Mouse (Mus musculus): ENCODE measurements around the gene Sar1a. TPM values are rescaled to one million over a fixed set of nuclear protein-coding genes. Genes with fewer than 3 reads are reported as not detected.

Gene Sar1a
- polyA plus RNA-seq, 1 experiment from 2014 or later: 166 TPM

- 85% methylated on average over 7 of the region's 7 CpGs for WGBS
- no peak overlapping the region for H3K4me2 ChIP-seq
- no peak overlapping the region for H3K4me3 ChIP-seq (ENCODE audit: low read depth, low read length)
- no peak overlapping the region for H3K9ac ChIP-seq (ENCODE audit: low read depth, low read length)
- H3K27ac ChIP-seq (ENCODE audit: low read depth, low read length): no peak overlapping the region
- DNase-seq (ENCODE audit: low spot score) (no peak), ATAC-seq (replicated peaks; ENCODE audit: low FRiP score) (no peak)
- no peaks in the 10 kb centered on the region for H3K9me3 ChIP-seq (ENCODE audit: control insufficient read depth, low read length)
- 0 out of 2 replicates have a peak, but pooled peaks cover 2% of the 10 kb centered on the region for H3K36me3 ChIP-seq (ENCODE audit: control insufficient read depth, insufficient read depth, low read length)
- peaks cover under 1% of the 10 kb centered on the region for H3K4me1 ChIP-seq (replicated peaks; ENCODE audit: control insufficient read depth, insufficient read depth, low read length)
- no peaks in the 10 kb centered on the region for H3K27me3 ChIP-seq (replicated peaks; ENCODE audit: control insufficient read depth, insufficient read depth, low read length)
Observed at GRCm38 (mm10) chr10:61654691-61655090, 25.4 kb upstream of the Sar1a start.

- 0 out of 2 replicates have a peak, but pooled peaks cover 3% of the 10 kb centered on the region for H3K36me3 ChIP-seq (ENCODE audit: control insufficient read depth, insufficient read depth, low read length)
Observed at GRCm38 (mm10) chr10:61655188-61655587, 24.9 kb upstream of the Sar1a start.

GRCm38 (mm10) chr10:61656928-61657882 lies 22.9 kb upstream of the Sar1a start:
- 84% methylated on average over 18 of the region's 18 CpGs for WGBS

More at GRCm38 (mm10) chr10:61655188-61655587, 24.9 kb upstream of the Sar1a start:
- no peak overlapping the region for H3K4me2 ChIP-seq
- no peak for ATAC-seq (replicated peaks; ENCODE audit: low FRiP score)
- no peak overlapping the region for H3K4me3 ChIP-seq (ENCODE audit: low read depth, low read length)
- H3K27ac ChIP-seq (ENCODE audit: low read depth, low read length): no peak overlapping the region
- no peaks in the 10 kb centered on the region for H3K4me1 ChIP-seq (replicated peaks; ENCODE audit: control insufficient read depth, insufficient read depth, low read length)
- 87% methylated on average over 3 of the region's 3 CpGs for WGBS
- DNase-seq (ENCODE audit: low spot score): no peak
- no peaks in the 10 kb centered on the region for H3K9me3 ChIP-seq (ENCODE audit: control insufficient read depth, low read length)
- H3K9ac ChIP-seq (ENCODE audit: low read depth, low read length): no peak overlapping the region
- H3K27me3 ChIP-seq (replicated peaks; ENCODE audit: control insufficient read depth, insufficient read depth, low read length): no peaks in the 10 kb centered on the region

GRCm38 (mm10) chr10:61657985-61658384 lies 22.1 kb upstream of the Sar1a start:
- Histone ChIP-seq H3K27ac (ENCODE audit: low read depth, low read length) (no peak overlapping the region), H3K36me3 (ENCODE audit: control insufficient read depth, insufficient read depth, low read length) (peaks cover 16% of the 10 kb centered on the region; the same call in 1 of the 2 replicates), H3K4me2 (no peak overlapping the region), H3K4me1 (replicated peaks; ENCODE audit: control insufficient read depth, insufficient read depth, low read length) (no peaks in the 10 kb centered on the region), H3K9me3 (ENCODE audit: control insufficient read depth, low read length) (no peaks in the 10 kb centered on the region), H3K27me3 (replicated peaks; ENCODE audit: control insufficient read depth, insufficient read depth, low read length) (no peaks in the 10 kb centered on the region), H3K9ac (ENCODE audit: low read depth, low read length) (no peak overlapping the region), H3K4me3 (ENCODE audit: low read depth, low read length) (no peak overlapping the region)
- ATAC-seq (replicated peaks; ENCODE audit: low FRiP score): no peak
- WGBS: 26% methylated on average over 4 of the region's 4 CpGs
- DNase-seq (ENCODE audit: low spot score): peak; percentile 44

More at GRCm38 (mm10) chr10:61656928-61657882, 22.9 kb upstream of the Sar1a start:
- H3K4me1 ChIP-seq (replicated peaks; ENCODE audit: control insufficient read depth, insufficient read depth, low read length): no peaks in the 10 kb centered on the region
- no peak for ATAC-seq (replicated peaks; ENCODE audit: low FRiP score)
- peaks cover 8% of the 10 kb centered on the region; the same call in 1 of the 2 replicates for H3K36me3 ChIP-seq (ENCODE audit: control insufficient read depth, insufficient read depth, low read length)
- DNase-seq (ENCODE audit: low spot score): no peak
- H3K27ac ChIP-seq (ENCODE audit: low read depth, low read length): no peak overlapping the region
- no peak overlapping the region for H3K4me3 ChIP-seq (ENCODE audit: low read depth, low read length)
- no peaks in the 10 kb centered on the region for H3K27me3 ChIP-seq (replicated peaks; ENCODE audit: control insufficient read depth, insufficient read depth, low read length)
- no peak overlapping the region for H3K4me2 ChIP-seq
- H3K9me3 ChIP-seq (ENCODE audit: control insufficient read depth, low read length): no peaks in the 10 kb centered on the region
- H3K9ac ChIP-seq (ENCODE audit: low read depth, low read length): no peak overlapping the region

- Histone ChIP-seq H3K27me3 (replicated peaks; ENCODE audit: control insufficient read depth, insufficient read depth, low read length) (no peaks in the 10 kb centered on the region), H3K36me3 (ENCODE audit: control insufficient read depth, insufficient read depth, low read length) (peaks cover 29% of the 10 kb centered on the region; the same call in 1 of the 2 replicates), H3K4me2 (no peak overlapping the region), H3K4me1 (replicated peaks; ENCODE audit: control insufficient read depth, insufficient read depth, low read length) (no peaks in the 10 kb centered on the region), H3K9me3 (ENCODE audit: control insufficient read depth, low read length) (no peaks in the 10 kb centered on the region), H3K27ac (ENCODE audit: low read depth, low read length) (no peak overlapping the region), H3K9ac (ENCODE audit: low read depth, low read length) (no peak overlapping the region), H3K4me3 (ENCODE audit: low read depth, low read length) (no peak overlapping the region)
- no peak for ATAC-seq (replicated peaks; ENCODE audit: low FRiP score)
- WGBS: 87% methylated on average over 8 of the region's 8 CpGs
- DNase-seq (ENCODE audit: low spot score): no peak
Observed at GRCm38 (mm10) chr10:61661887-61662286, 18.2 kb upstream of the Sar1a start.

GRCm38 (mm10) chr10:61662391-61662988 lies 17.6 kb upstream of the Sar1a start:
- WGBS: 79% methylated on average over 10 of the region's 10 CpGs

GRCm38 (mm10) chr10:61665111-61665510 lies 15.0 kb upstream of the Sar1a start:
- no peak overlapping the region for H3K27ac ChIP-seq (ENCODE audit: low read depth, low read length)
- peaks cover 47% of the 10 kb centered on the region for H3K36me3 ChIP-seq (ENCODE audit: control insufficient read depth, insufficient read depth, low read length)
- H3K4me2 ChIP-seq: no peak overlapping the region
- ATAC-seq (replicated peaks; ENCODE audit: low FRiP score) (no peak), DNase-seq (ENCODE audit: low spot score) (no peak)
- no peaks in the 10 kb centered on the region; the same call in 1 of the 2 replicates for H3K4me1 ChIP-seq (replicated peaks; ENCODE audit: control insufficient read depth, insufficient read depth, low read length)
- H3K4me3 ChIP-seq (ENCODE audit: low read depth, low read length): no peak overlapping the region
- WGBS: 92% methylated on average over 10 of the region's 10 CpGs
- no peak overlapping the region for H3K9ac ChIP-seq (ENCODE audit: low read depth, low read length)
- H3K27me3 ChIP-seq (replicated peaks; ENCODE audit: control insufficient read depth, insufficient read depth, low read length): no peaks in the 10 kb centered on the region
- H3K9me3 ChIP-seq (ENCODE audit: control insufficient read depth, low read length): no peaks in the 10 kb centered on the region

More at GRCm38 (mm10) chr10:61662391-61662988, 17.6 kb upstream of the Sar1a start:
- Histone ChIP-seq H3K9ac (ENCODE audit: low read depth, low read length) (no peak overlapping the region), H3K4me1 (replicated peaks; ENCODE audit: control insufficient read depth, insufficient read depth, low read length) (no peaks in the 10 kb centered on the region), H3K27ac (ENCODE audit: low read depth, low read length) (no peak overlapping the region), H3K36me3 (ENCODE audit: control insufficient read depth, insufficient read depth, low read length) (peaks cover 29% of the 10 kb centered on the region; the same call in 1 of the 2 replicates), H3K4me2 (no peak overlapping the region), H3K9me3 (ENCODE audit: control insufficient read depth, low read length) (no peaks in the 10 kb centered on the region), H3K4me3 (ENCODE audit: low read depth, low read length) (no peak overlapping the region), H3K27me3 (replicated peaks; ENCODE audit: control insufficient read depth, insufficient read depth, low read length) (no peaks in the 10 kb centered on the region)
- DNase-seq (ENCODE audit: low spot score) (no peak), ATAC-seq (replicated peaks; ENCODE audit: low FRiP score) (no peak)

GRCm38 (mm10) chr10:61665651-61666050 lies 14.4 kb upstream of the Sar1a start:
- Histone ChIP-seq H3K4me3 (ENCODE audit: low read depth, low read length) (no peak overlapping the region), H3K4me2 (no peak overlapping the region), H3K9me3 (ENCODE audit: control insufficient read depth, low read length) (no peaks in the 10 kb centered on the region), H3K4me1 (replicated peaks; ENCODE audit: control insufficient read depth, insufficient read depth, low read length) (no peaks in the 10 kb centered on the region; the same call in 1 of the 2 replicates), H3K27me3 (replicated peaks; ENCODE audit: control insufficient read depth, insufficient read depth, low read length) (no peaks in the 10 kb centered on the region), H3K27ac (ENCODE audit: low read depth, low read length) (no peak overlapping the region), H3K36me3 (ENCODE audit: control insufficient read depth, insufficient read depth, low read length) (peaks cover 53% of the 10 kb centered on the region), H3K9ac (ENCODE audit: low read depth, low read length) (no peak overlapping the region)
- WGBS: 77% methylated on average over 3 of the region's 3 CpGs
- ATAC-seq (replicated peaks; ENCODE audit: low FRiP score) (no peak), DNase-seq (ENCODE audit: low spot score) (no peak)

Data from liver, embryonic 11.5 days (tissue).